12 mouse cellular contexts compared by ENCODE assay signal in the genomic region with DNA sequence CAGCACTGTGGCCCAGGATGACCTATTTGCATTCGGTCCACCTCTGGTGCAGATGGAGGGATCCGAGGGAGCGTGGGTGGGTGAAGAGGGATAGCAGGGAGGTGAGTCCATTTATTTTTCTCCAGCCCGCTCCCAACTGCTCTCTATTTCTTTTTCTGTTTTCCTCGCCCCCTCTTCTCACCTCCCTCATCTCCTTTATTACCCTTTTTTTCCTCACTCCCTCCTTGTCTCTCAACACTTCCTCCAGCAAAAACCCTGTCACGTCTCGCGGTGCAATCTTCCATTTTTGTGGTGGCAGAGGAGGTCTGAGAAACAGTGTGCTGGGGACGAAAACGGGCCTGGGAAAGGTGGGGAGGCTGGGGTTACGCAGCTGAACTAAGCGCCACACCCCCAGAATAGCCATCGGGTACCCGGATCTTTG. TPM values are rescaled to one million over a fixed set of nuclear protein-coding genes. Genes with fewer than 3 reads are reported as not detected.
DNase-seq lines count a peak whose midpoint lies in the region; ATAC-seq and TF ChIP-seq lines count a peak whose summit lies in the region.
"Had no signal": no experiment of that assay in that cellular context is flagged by ENCODE, and none has a peak within 500 bp of the region (broad histone marks: within the 10 kb centered on the region; RNA-seq: fewer than 3 reads in every experiment).

No protein-coding gene starts in this region.

- H3K27me3 ChIP-seq in liver, postnatal 0 days (ENCODE audit: insufficient read depth, low read length), result peaks cover 71% of the 10 kb centered on the region
- H3K27me3 ChIP-seq in liver, embryonic 12.5 days (replicated peaks), result peaks cover 99% of the 10 kb centered on the region
- peaks cover 73% of the 10 kb centered on the region for H3K27me3 ChIP-seq in forebrain, embryonic 13.5 days
- peaks cover 87% of the 10 kb centered on the region for H3K27me3 ChIP-seq in limb, embryonic 13.5 days
- H3K27me3 ChIP-seq in heart, embryonic 12.5 days (replicated peaks), result peaks cover 67% of the 10 kb centered on the region
- peaks cover 98% of the 10 kb centered on the region for H3K27me3 ChIP-seq in kidney, embryonic 15.5 days
- H3K27me3 ChIP-seq: CH12.LX had no signal

- no peak overlapping the region for H3K4me3 ChIP-seq in liver, postnatal 0 days (ENCODE audit: low read depth, low read length)
- H3K4me3 ChIP-seq in liver, embryonic 12.5 days, result no peak overlapping the region
- H3K4me3 ChIP-seq in forebrain, embryonic 13.5 days, result peak overlapping the region; percentile 52
- no peak overlapping the region for H3K4me3 ChIP-seq in limb, embryonic 13.5 days
- no peak overlapping the region for H3K4me3 ChIP-seq in heart, embryonic 12.5 days
- H3K4me3 ChIP-seq in kidney, embryonic 15.5 days (replicated peaks), result no peak overlapping the region

- no peak for DNase-seq in liver, postnatal 0 days
- peak; percentile 2 for DNase-seq in right cerebral cortex, postnatal 4 days
- DNase-seq in spleen, adult 18-20 months, result no peak
- DNase-seq: gastrocnemius, postnatal 36 days; thymus, adult 2 months had no signal

- H3K9ac ChIP-seq in liver, postnatal 0 days (replicated peaks), result no peak overlapping the region
- H3K9ac ChIP-seq in liver, embryonic 12.5 days, result no peak overlapping the region
- peak overlapping the region; percentile 67 for H3K9ac ChIP-seq in forebrain, embryonic 13.5 days
- H3K9ac ChIP-seq in limb, embryonic 13.5 days, result no peak overlapping the region
- no peak overlapping the region for H3K9ac ChIP-seq in heart, embryonic 12.5 days
- no peak overlapping the region for H3K9ac ChIP-seq in kidney, embryonic 15.5 days
- H3K9ac ChIP-seq: embryonic facial prominence, embryonic 12.5 days had no signal

- 21% methylated on average over 14 of the region's 14 CpGs for WGBS in liver, postnatal 0 days (ENCODE audit: insufficient replicate concordance)
- 8% methylated on average over 14 of the region's 14 CpGs for WGBS in liver, embryonic 12.5 days (ENCODE audit: insufficient replicate concordance)
- WGBS in forebrain, embryonic 13.5 days, result 8% methylated on average over 14 of the region's 14 CpGs
- 24% methylated on average over 14 of the region's 14 CpGs for WGBS in limb, embryonic 13.5 days
- WGBS in heart, embryonic 12.5 days, result 15% methylated on average over 14 of the region's 14 CpGs
- WGBS in kidney, embryonic 15.5 days, result 6% methylated on average over 14 of the region's 14 CpGs

- no peak overlapping the region for H3K27ac ChIP-seq in liver, postnatal 0 days (ENCODE audit: low read depth)
- H3K27ac ChIP-seq in liver, embryonic 12.5 days, result no peak overlapping the region
- peak overlapping the region; percentile 90 for H3K27ac ChIP-seq in forebrain, embryonic 13.5 days
- no peak overlapping the region for H3K27ac ChIP-seq in limb, embryonic 13.5 days
- no peak overlapping the region for H3K27ac ChIP-seq in heart, embryonic 12.5 days (ENCODE audit: poor library complexity, severe bottlenecking)
- H3K27ac ChIP-seq in kidney, embryonic 15.5 days, result no peak overlapping the region
- H3K27ac ChIP-seq: embryonic facial prominence, embryonic 12.5 days had no signal

- peaks cover 12% of the 10 kb centered on the region for H3K4me1 ChIP-seq in liver, postnatal 0 days (ENCODE audit: insufficient read depth)
- peaks cover 18% of the 10 kb centered on the region for H3K4me1 ChIP-seq in liver, embryonic 12.5 days
- H3K4me1 ChIP-seq in forebrain, embryonic 13.5 days, result peaks cover 29% of the 10 kb centered on the region
- H3K4me1 ChIP-seq in limb, embryonic 13.5 days, result peaks cover 45% of the 10 kb centered on the region
- peaks cover 29% of the 10 kb centered on the region for H3K4me1 ChIP-seq in heart, embryonic 12.5 days (replicated peaks)
- peaks cover 37% of the 10 kb centered on the region for H3K4me1 ChIP-seq in kidney, embryonic 15.5 days

- TF ChIP-seq CTCF in liver, postnatal 0 days (IDR thresholded peaks at IDR 0.05; ENCODE audit: low read depth), result no peak

- TF ChIP-seq EP300 in liver, postnatal 0 days (IDR thresholded peaks at IDR 0.05; ENCODE audit: low read depth), result no peak

- peak overlapping the region; percentile 76 for H3K4me2 ChIP-seq in liver, postnatal 0 days (ENCODE audit: low read depth, low read length)
- no peak overlapping the region for H3K4me2 ChIP-seq in liver, embryonic 12.5 days
- peak overlapping the region; percentile 72 for H3K4me2 ChIP-seq in forebrain, embryonic 13.5 days
- H3K4me2 ChIP-seq in limb, embryonic 13.5 days (replicated peaks), result peak overlapping the region; percentile 19; the same call in 1 of the 2 replicates
- no peak overlapping the region for H3K4me2 ChIP-seq in heart, embryonic 12.5 days
- H3K4me2 ChIP-seq in kidney, embryonic 15.5 days, result no peak overlapping the region

- H3K36me3 ChIP-seq in liver, postnatal 0 days (replicated peaks; ENCODE audit: insufficient read depth, low read length), result no peaks in the 10 kb centered on the region; the same call in 1 of the 2 replicates
- H3K36me3 ChIP-seq in liver, embryonic 12.5 days, result no peaks in the 10 kb centered on the region
- H3K36me3 ChIP-seq in forebrain, embryonic 13.5 days (ENCODE audit: poor library complexity, severe bottlenecking), result no peaks in the 10 kb centered on the region
- no peaks in the 10 kb centered on the region for H3K36me3 ChIP-seq in limb, embryonic 13.5 days
- H3K36me3 ChIP-seq in heart, embryonic 12.5 days, result no peaks in the 10 kb centered on the region
- H3K36me3 ChIP-seq in kidney, embryonic 15.5 days, result no peaks in the 10 kb centered on the region
- H3K36me3 ChIP-seq: embryonic facial prominence, embryonic 12.5 days had no signal

- H3K9me3 ChIP-seq in liver, postnatal 0 days (ENCODE audit: low read length), result no peaks in the 10 kb centered on the region
- H3K9me3 ChIP-seq in liver, embryonic 12.5 days (replicated peaks), result no peaks in the 10 kb centered on the region
- H3K9me3 ChIP-seq in forebrain, embryonic 13.5 days (replicated peaks), result no peaks in the 10 kb centered on the region
- H3K9me3 ChIP-seq in limb, embryonic 13.5 days, result no peaks in the 10 kb centered on the region
- no peaks in the 10 kb centered on the region for H3K9me3 ChIP-seq in heart, embryonic 12.5 days (replicated peaks)
- H3K9me3 ChIP-seq in kidney, embryonic 15.5 days (replicated peaks), result no peaks in the 10 kb centered on the region
- H3K9me3 ChIP-seq: embryonic facial prominence, embryonic 12.5 days had no signal

- no peak for ATAC-seq in liver, postnatal 0 days
- no peak for ATAC-seq in liver, embryonic 12.5 days
- no peak for ATAC-seq in forebrain, embryonic 13.5 days
- ATAC-seq in limb, embryonic 13.5 days (ENCODE audit: low FRiP score, low read depth), result no peak
- no peak for ATAC-seq in heart, embryonic 12.5 days (ENCODE audit: insufficient number of reproducible peaks, low FRiP score)
- no peak for ATAC-seq in kidney, embryonic 15.5 days (replicated peaks; ENCODE audit: low FRiP score)

RNA-seq across cellular contexts. Expression of a gene that starts 4.6 kb away (rescaled TPM):
- polyA plus RNA-seq in liver, postnatal 0 days (2015; fragmentation: Nextera tagmentation; extraction: Ambion mirVana), result 97.4 and 98.7 TPM in 2 replicates
- polyA plus RNA-seq in liver, embryonic 12.5 days (2016; fragmentation: Nextera tagmentation; extraction: Ambion mirVana), result 2.1 and 2.5 TPM in 2 replicates
- 48.9 and 49.9 TPM in 2 replicates for polyA plus RNA-seq in forebrain, embryonic 13.5 days (2015; fragmentation: Nextera tagmentation; extraction: Ambion mirVana)
- 7.5 and 7.7 TPM in 2 replicates for polyA plus RNA-seq in limb, embryonic 13.5 days (2015; fragmentation: Nextera tagmentation; extraction: Ambion mirVana)
- polyA plus RNA-seq in heart, embryonic 12.5 days (2016; fragmentation: Nextera tagmentation; extraction: Ambion mirVana), result 3.4 and 5.0 TPM in 2 replicates
- polyA plus RNA-seq in kidney, embryonic 15.5 days (2015; fragmentation: Nextera tagmentation; extraction: Ambion mirVana), result 1.9 and 2.1 TPM in 2 replicates

Comparison
In these comparisons a context has a peak if more than half of its experiments do, and no peak if none do; other contexts are left out.
1. H3K4me2 ChIP-seq: peak in liver, postnatal 0 days (single experiment), forebrain, embryonic 13.5 days (single experiment) and limb, embryonic 13.5 days (single experiment); none in liver, embryonic 12.5 days (single experiment), heart, embryonic 12.5 days (single experiment) and kidney, embryonic 15.5 days (single experiment).